Mouse (Mus musculus) Patski (cell line): ENCODE data around the gene Ccdc103. TPM values are rescaled to one million over a fixed set of nuclear protein-coding genes. Genes with fewer than 3 reads are reported as not detected.

ENCODE experiments used
- ATAC-seq: fragments of 100-300 bp; one replicate; pipeline ENCODE4 v1.8.0; 2021
- CTCF ChIA-PET: fragments of 350-600 bp; sonication (Branson Sonifier 250); formaldehyde crosslinking; loops from one replicate; lab custom pipeline; 2022; ENCODE audit warnings: inconsistent platforms; lab: Charles Lee
- POLR2A ChIA-PET: fragments of 350-600 bp; sonication (Branson Sonifier 250); formaldehyde crosslinking; loops from one replicate; lab custom pipeline; 2022; ENCODE audit warnings: antibody characterized with exemption, inconsistent platforms; lab: Charles Lee
- DNase-seq: peaks from one replicate; pipeline ENCODE4 v3.0.0-alpha.2; 2011; ENCODE audit warnings: low read depth, low spot score
- H3K27me3 ChIP-seq: fragments of 371-371 bp; one replicate; pipeline ENCODE4 v1.5.1; 2021
- CTCF ChIP-seq: fragments of 100-300 bp; IDR thresholded peaks from one replicate; pipeline ENCODE4 v1.5.1; 2021
- in situ Hi-C: fragments of 300-500 bp; cut with MboI; formaldehyde crosslinking; loops from 3 replicates; pipeline ENCODE4 v1.11.1; 2018; ENCODE audit warnings: low pct_unique_long_range_greater_than_20kb, mixed read lengths
- polyA plus RNA-seq: library from polyadenylated mRNA; unstranded; gene quantifications from one replicate; pipeline ENCODE4 v1.2.3, GENCODE M21; 2021

Gene Ccdc103
- 6.0 TPM for polyA plus RNA-seq

DNA sequence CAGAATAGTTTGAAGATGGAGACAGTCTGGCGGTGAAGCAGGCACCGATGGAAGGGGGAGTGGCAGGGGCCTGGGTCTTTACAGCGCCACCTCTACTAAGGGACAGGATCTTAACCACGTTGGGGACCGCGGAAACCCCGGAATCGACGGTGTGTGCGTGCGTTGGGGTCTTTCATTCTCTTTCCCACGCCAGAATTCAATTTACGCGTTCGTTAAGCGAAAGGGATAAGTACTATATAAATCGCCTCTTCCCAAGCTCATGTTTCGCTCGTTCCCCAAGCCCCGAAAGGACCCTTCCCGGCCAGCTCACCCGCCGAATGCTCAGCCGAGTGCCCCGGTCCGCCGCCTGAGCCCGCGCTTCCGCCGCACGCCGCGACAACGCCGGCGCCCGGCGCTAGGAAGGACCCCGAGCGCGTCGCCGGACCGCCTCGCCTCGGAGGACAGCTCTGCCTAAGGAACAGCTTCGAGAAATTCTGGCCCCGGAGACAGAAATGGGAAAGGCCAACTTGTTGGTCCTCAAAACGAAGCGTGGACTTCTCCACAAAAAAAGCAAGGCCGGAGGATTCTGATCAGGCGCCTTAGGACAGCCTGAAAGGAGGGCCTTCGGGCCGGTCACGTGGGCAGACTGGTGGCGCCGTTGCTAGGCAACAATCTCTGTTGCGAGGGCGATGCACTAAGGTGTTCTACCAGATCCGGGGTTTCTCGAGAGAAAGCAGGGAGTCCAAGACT lies at the start of gene Ccdc103, which contains the start of gene Eftud2:
Gene Ccdc103, plus strand, starts transcription at position 620 of the 729 bp plus-strand sequence.
Gene Eftud2, minus strand, starts transcription at position 401 of the 729 bp plus-strand sequence.
- TF ChIP-seq CTCF = no peak
- ChIA-PET POLR2A (interaction anchor here (0.8 to 1.1 kb wide), 3 partner anchors 9 to 21 kb away, joined by 3 read pairs; no protein-coding TSS in a partner anchor), CTCF (interaction anchor here (1.3 to 1.4 kb wide), 2 partner anchors 9 to 152 kb away, joined by 3 read pairs; no protein-coding TSS in a partner anchor)
- ATAC-seq (peak; percentile 57), DNase-seq (peak; percentile 78)
- in situ Hi-C loops = no loop called here
- H3K27me3 ChIP-seq = no peaks in the 10 kb centered on the region

DNA sequence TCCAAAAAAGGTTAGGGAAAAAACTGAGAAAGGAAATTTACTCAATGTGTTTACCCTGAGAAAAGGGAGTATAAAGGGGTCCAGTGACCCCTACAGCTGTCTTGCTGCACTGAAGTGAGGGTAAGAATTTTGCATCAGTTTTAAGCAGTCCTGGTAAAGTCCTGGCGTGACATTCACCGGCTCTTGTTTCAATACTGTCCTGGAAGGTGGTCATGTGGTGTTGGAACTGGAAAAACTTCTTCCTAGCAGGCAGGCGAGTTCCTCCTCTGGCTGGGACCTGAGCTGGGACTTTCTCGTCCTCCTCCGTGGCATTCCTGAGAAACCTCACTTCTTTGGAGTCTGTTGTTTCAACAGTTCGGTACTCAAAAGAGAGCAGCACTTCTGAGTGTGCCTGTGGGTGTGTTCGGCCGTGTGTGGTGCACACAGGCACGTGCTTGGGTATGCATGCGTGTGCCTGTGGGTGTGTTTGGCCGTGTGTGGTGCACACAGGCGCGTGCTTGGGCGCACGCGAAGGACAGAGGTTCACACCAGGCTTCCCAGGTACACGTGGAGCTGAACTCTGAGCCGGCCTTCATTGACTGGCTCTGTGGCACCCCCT lies 48.2 kb upstream of the Ccdc103 start:
- TF ChIP-seq CTCF = no peak
- in situ Hi-C loops = no loop called here
- no peaks in the 10 kb centered on the region for H3K27me3 ChIP-seq
- no peak for ATAC-seq
- ChIA-PET POLR2A (interaction anchor here (1.1 kb wide), 1 partner anchor 93 kb away, joined by 3 read pairs; no protein-coding TSS in a partner anchor), CTCF (no interaction called here)
- DNase-seq = no peak

DNA sequence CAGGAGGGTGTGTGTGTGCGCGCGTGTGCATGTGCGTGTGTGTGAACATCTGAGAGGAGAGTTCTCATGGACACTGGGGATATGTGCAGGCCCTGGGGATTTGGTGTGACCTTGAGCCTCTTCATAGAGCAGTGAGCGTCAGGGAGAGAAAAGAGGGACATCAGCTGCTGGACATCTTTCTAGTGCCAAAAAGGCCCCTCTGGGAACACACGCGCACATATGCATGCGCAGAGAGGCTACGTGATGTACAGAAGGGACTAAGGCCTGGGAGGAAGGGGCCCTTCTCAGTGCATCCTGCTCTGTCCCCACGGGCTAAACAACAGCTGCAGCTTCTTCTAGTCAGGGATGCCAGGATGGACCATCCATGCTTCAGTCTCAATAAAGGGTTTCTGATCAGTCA lies 46.8 kb upstream of the Ccdc103 start:
- in situ Hi-C loops = no loop called here
- no peaks in the 10 kb centered on the region for H3K27me3 ChIP-seq
- ChIA-PET CTCF (no interaction called here), POLR2A (interaction anchor here (1.1 kb wide), 1 partner anchor 94 kb away, joined by 3 read pairs; no protein-coding TSS in a partner anchor)
- ATAC-seq (no peak), DNase-seq (no peak)
- TF ChIP-seq CTCF = no peak

DNA sequence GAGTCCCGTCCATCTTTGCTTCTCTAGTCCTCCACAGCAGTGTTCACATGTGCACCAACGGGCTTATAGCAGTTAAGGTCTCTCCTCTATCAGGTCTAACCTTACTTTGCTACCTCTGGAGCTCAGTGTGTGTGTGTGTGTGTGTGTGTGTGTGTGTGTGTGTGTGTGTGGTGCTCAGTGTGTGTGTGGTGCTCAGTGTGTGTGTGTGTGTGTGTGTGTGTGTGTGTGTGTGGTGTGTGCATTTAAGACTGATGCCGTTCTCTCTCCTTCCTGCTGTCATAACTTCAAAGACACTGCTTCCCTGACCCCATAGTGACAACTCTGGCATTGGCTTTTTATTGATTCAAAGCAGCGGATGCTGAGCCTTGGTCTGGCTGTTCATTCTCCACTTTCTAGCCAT lies 45.5 kb upstream of the Ccdc103 start, which contains the start of gene Higd1b:
Gene Higd1b, plus strand, starts transcription at position 301 of the 400 bp plus-strand sequence.
- DNase-seq (no peak), ATAC-seq (no peak)
- H3K27me3 ChIP-seq = no peaks in the 10 kb centered on the region
- ChIA-PET POLR2A (no interaction called here), CTCF (no interaction called here)
- TF ChIP-seq CTCF = no peak
- in situ Hi-C loops = no loop called here

DNA sequence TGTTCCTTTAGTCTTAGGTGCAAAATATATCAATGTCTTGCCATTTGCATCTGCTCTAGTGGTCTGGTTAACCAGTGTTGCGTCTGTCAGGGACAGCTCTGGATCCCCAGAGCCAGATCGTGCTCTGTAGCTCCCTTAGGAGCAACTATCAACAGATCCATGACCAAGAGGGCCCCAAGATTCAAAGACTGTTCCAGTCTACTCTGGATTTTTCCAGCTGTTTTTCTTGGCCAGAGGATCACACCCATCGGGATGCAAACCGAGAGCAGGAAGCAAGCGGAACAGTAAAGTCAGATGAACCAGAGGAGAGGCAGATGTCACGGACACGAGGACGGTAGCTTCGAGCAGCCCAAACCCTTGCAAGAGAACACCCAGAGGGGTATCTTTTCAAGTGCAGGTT lies 44.9 kb upstream of the Ccdc103 start:
- POLR2A ChIA-PET = no interaction called here
- DNase-seq (no peak), ATAC-seq (no peak)
- no peaks in the 10 kb centered on the region for H3K27me3 ChIP-seq
- CTCF ChIA-PET = interaction anchor here (1.4 kb wide), 1 partner anchor 61 kb away, joined by 3 read pairs; no protein-coding TSS in a partner anchor
- in situ Hi-C loops = no loop called here
- TF ChIP-seq CTCF = no peak

DNA sequence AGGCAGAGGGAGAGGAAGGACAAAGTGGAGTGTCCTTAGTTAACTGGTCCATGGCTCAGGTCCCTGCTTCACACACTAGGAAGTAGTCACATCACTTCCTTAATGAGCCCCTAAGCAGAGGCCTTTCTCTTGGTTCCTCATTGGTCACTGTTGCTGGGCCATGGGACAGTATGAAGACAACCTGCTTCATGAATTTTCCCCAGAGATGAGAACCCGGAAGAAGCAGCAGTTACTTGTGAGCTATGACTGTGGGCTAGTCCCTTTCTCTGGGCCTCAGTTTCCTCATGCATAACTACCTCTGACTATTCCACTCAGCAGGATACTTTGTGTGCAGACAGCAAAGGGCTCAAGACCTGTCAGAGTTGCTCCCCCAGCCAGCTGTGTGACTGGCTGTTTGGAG lies 43.6 kb upstream of the Ccdc103 start:
- ATAC-seq (no peak), DNase-seq (no peak)
- no peaks in the 10 kb centered on the region for H3K27me3 ChIP-seq
- TF ChIP-seq CTCF = no peak
- ChIA-PET CTCF (no interaction called here), POLR2A (no interaction called here)
- in situ Hi-C loops = no loop called here

DNA sequence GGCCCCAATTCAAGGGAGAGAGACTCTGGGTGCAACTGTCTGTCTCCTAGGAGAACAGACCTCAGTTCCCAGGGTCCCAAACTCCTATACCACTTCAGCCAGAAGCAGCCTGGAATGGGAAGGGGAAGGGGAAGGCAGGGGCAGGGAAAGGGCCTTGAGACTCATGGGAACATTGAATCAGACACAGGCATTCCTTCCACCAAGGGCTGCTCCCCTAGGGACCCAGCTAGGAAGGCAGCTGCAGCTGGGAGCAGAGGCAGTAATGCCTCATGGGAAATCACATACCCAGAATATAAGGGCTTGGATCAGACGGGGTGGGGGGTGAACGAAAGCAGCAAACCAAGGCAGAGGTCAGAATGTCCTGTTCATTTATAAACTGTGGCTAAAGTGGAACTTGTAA lies 42.9 kb upstream of the Ccdc103 start:
- in situ Hi-C loops = no loop called here
- ATAC-seq (no peak), DNase-seq (no peak)
- POLR2A ChIA-PET = no interaction called here
- no peak for TF ChIP-seq CTCF
- no peaks in the 10 kb centered on the region for H3K27me3 ChIP-seq
- CTCF ChIA-PET = no interaction called here

DNA sequence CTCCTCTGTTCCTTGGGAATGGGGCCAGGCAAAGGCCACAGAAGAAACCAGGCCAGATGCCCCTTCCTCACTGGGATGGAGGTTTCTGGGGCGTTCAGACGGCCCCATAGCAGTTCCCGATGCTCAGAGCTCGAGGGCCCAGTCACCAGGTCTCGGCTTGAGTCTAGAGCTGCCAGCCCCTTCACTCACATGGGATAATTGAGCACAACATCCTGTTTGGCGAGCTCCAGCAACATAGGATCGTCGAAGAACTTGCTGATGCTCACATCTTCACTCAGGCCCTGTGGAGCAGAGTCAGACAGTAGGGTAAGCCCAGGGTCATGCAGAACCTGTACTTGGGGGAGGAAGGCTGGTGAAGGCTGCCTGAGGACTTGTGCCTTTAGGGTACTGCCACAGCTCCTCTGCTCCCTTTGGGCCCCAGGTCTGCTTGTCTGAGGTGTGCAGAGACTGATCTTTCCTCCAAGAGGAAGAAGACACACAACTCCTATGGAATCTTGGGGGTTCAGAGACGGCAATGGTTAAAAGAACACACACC lies 42.3 kb upstream of the Ccdc103 start:
- CTCF ChIA-PET = no interaction called here
- no peaks in the 10 kb centered on the region for H3K27me3 ChIP-seq
- ATAC-seq = no peak
- POLR2A ChIA-PET = no interaction called here
- in situ Hi-C loops = no loop called here
- TF ChIP-seq CTCF = no peak
- no peak for DNase-seq

DNA sequence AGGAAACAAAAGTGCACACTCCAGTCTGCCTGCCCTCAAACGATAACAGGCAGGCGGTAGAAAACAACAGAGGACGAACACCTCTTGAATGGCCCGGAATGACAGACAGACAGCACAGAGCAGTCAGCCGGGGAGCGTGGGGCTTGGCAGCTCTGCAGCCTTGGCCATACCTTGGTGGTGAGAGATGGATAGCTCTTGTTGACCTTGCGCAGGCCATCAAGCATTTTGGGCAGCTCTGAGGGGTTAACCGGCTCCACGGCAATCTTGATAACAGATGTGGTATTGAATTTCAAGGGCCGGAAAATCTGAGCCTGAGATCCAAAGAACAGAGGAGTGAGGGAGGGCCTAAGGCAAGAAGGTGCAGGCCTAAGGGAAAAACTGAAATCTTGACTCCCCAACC lies 35.1 kb upstream of the Ccdc103 start:
- DNase-seq (no peak), ATAC-seq (no peak)
- TF ChIP-seq CTCF = no peak
- no peaks in the 10 kb centered on the region for H3K27me3 ChIP-seq
- POLR2A ChIA-PET = no interaction called here
- in situ Hi-C loops = no loop called here
- CTCF ChIA-PET = no interaction called here

DNA sequence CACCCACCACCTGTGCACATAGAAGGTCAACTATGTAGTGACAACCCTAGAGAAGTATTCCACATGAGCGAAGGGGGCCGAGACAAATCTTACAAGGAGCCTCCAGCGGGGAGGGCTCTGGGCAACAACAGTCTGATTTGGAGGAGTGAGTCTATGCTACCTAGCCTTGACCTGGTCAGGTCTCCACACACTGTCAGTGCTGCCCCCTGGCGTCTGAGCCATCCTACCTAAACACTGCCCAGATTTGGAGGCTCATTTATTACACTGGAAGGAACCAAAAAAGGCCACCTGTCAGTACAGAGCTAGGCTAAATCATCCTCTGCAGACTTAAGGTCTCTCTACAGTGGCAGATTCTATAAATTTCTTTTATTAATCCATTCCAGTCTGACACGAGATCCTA lies 29.1 kb upstream of the Ccdc103 start:
- ChIA-PET POLR2A (interaction anchor here (2.2 kb wide), 1 partner anchor 78 kb away, joined by 6 read pairs; no protein-coding TSS in a partner anchor), CTCF (interaction anchor here (0.6 to 4.2 kb wide), 6 partner anchors 11 to 81 kb away, joined by 3 to 26 read pairs (median 4); no protein-coding TSS in a partner anchor)
- no peak for DNase-seq
- in situ Hi-C loops = loop anchor here (5.0 kb wide), 1 partner anchor 75 kb away; no protein-coding TSS in a partner anchor
- peak; percentile 81 for TF ChIP-seq CTCF
- H3K27me3 ChIP-seq = no peaks in the 10 kb centered on the region
- ATAC-seq = no peak

DNA sequence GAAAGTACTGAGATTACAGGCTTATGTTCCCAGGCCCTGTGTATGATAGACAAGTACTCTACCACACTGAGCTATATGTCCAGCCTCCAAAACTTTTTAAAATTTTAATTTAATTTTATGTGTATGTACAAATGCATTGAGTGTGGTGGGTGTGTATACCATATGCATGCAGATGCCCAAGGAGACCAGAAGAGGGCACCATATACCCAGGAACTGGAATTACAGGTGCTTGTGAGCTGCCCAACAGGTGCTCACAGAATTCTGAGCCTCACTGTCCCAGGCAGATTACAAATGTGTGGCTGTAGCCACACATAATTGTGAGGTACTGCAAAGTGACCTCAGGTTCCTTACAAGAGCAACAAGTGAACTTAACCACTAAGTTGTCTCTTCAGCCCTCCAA lies 27.2 kb upstream of the Ccdc103 start:
- peak; percentile 76 for TF ChIP-seq CTCF
- in situ Hi-C loops = loop anchor here (5.0 kb wide), 1 partner anchor 76 kb away; no protein-coding TSS in a partner anchor
- DNase-seq = no peak
- no peaks in the 10 kb centered on the region for H3K27me3 ChIP-seq
- CTCF ChIA-PET = interaction anchor here (0.9 to 1.5 kb wide), 4 partner anchors 8 to 82 kb away, joined by 3 to 4 read pairs (median 3); no protein-coding TSS in a partner anchor
- POLR2A ChIA-PET = no interaction called here
- ATAC-seq = no peak
